Mouse (Mus musculus) left cerebral cortex, adult 2 months (tissue): ENCODE results near the gene Ftsj1. TPM values are rescaled to one million over a fixed set of nuclear protein-coding genes. Genes with fewer than 3 reads are reported as not detected.

ENCODE experiments used
- DNase-seq, 2 experiments: peaks; one replicate each; pipeline ENCODE4 v3.0.0; 2021 to 2022; ENCODE audit warnings: low spot score in 2 of 2, mixed read lengths in 1 of 2; ENCODE audit errors: extremely low spot score in 1 of 2
- H3K27ac ChIP-seq: fragments of 200-600 bp; 2 replicates; pipeline ENCODE4 v1.8.1; 2022
- H3K4me3 ChIP-seq: fragments of 200-600 bp; 2 replicates; pipeline ENCODE4 v1.8.1; 2022
- CTCF ChIP-seq: fragments of 200-600 bp; IDR thresholded peaks from 2 replicates; pipeline ENCODE4 v1.8.1; 2022; ENCODE audit warnings: antibody characterized with exemption, mild to moderate bottlenecking, moderate library complexity
- intact Hi-C: fragments of 180-260 bp; cut with DNase I; formaldehyde crosslinking; loops from one replicate; pipeline ENCODE4 v1.15.1; 2025
- total RNA-seq, 2 experiments: library from RNA; stranded (reverse); gene quantifications; 2 replicates each; pipeline ENCODE4 v1.2.3; 2021

The Ftsj1 gene
- total RNA-seq, 2 experiments from 2014 or later, result 23.8 to 24.3 TPM

DNA sequence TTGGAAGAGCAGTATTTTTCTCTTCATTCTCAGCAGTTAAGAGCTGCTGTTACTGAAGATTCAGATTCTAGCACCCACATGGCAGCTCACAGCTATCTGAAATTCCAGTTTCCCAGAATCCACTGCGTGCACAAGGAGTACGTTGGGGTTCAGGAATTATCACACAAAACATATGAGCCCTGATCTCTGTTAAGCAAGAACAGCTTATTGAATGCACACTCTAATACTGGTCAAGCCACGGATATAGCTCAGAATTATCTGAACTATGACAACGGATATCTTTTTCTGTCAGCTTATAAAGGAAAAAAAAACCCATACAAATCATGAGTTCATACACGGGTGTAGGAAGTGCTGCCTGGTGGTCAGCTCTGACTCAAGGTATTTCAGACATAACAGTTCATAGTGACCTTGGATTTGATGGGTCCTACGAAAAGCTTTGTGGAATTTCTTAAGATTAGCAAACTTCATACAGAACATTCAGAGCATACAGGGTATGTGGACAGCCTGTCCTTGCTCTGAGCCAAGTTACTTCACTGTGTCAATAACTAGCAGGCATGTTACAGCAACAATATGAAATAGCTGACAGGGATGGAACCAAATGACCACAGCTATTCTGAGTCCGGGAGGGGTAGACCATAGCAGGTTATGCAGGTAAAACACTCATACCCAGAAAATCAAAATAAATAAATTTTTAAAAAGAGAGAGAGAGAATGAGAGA is 40.6 kb downstream of the Ftsj1 start:
- no peak for DNase-seq
- intact Hi-C loops, result no loop called here
- no peak overlapping the region for H3K27ac ChIP-seq

DNA sequence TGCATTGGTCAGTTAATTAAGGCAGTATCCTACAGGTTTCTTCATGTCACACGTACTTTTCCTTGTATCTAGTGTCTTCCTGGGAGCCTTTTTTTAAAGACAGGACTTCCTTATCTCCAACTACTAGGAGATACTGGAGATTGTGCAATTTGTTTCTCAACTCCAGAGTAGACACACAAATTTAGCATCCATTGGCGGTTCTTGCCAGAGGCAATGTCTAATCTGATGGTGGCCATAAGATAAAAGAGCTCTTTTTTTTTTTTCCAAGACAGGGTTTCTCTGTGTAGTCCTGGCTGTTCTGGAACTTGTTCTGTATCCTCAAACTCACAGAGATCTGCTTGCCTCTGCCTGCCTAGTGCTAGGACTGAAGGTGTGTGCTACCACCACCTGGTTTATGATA is 42.5 kb downstream of the Ftsj1 start:
- TF ChIP-seq CTCF, result no peak
- Histone ChIP-seq H3K27ac (no peak overlapping the region), H3K4me3 (no peak overlapping the region)
- intact Hi-C loops, result no loop called here
- no peak for DNase-seq

More for the DNA sequence above, 40.6 kb downstream of the Ftsj1 start:
- H3K4me3 ChIP-seq, result no peak overlapping the region
- no peak for TF ChIP-seq CTCF

- no peak for DNase-seq
- no peak for TF ChIP-seq CTCF
- intact Hi-C loops, result no loop called here
- Histone ChIP-seq H3K27ac (no peak overlapping the region), H3K4me3 (no peak overlapping the region)
Observed at GRCm38 (mm10) chrX:8207224-8207623, 45.0 kb downstream of the Ftsj1 start.

- no peak for DNase-seq
- H3K4me3 ChIP-seq, result peak overlapping the region; percentile 56
- H3K27ac ChIP-seq, result peak overlapping the region; percentile 92
- TF ChIP-seq CTCF, result no peak
- intact Hi-C loops, result no loop called here
Observed at GRCm38 (mm10) chrX:8206694-8207197, 45.5 kb downstream of the Ftsj1 start.

- DNase-seq, result peak; percentile 78 to 82
- intact Hi-C loops, result no loop called here
- Histone ChIP-seq H3K4me3 (peak within 1 kb of the TSS; percentile 56), H3K27ac (peak within 1 kb of the TSS; percentile 92)
- TF ChIP-seq CTCF, result no peak
Observed at GRCm38 (mm10) chrX:8206015-8206693, 46.1 kb downstream of the Ftsj1 start, which contains the start of gene Porcn. Gene Porcn (minus strand): TSS chrX:8206525.

- DNase-seq, result peak in 1 of 2 experiments; percentile 23
- intact Hi-C loops, result no loop called here
- Histone ChIP-seq H3K4me3 (peak overlapping the region; percentile 56), H3K27ac (peak overlapping the region; percentile 92)
- no peak for TF ChIP-seq CTCF
Observed at GRCm38 (mm10) chrX:8205551-8205950, 46.7 kb downstream of the Ftsj1 start.

GRCm38 (mm10) chrX:8205088-8205487 is 47.1 kb downstream of the Ftsj1 start:
- no peak for TF ChIP-seq CTCF
- Histone ChIP-seq H3K4me3 (peak overlapping the region; percentile 56; the same call in 1 of the 2 replicates), H3K27ac (peak overlapping the region; percentile 92)
- intact Hi-C loops, result no loop called here
- DNase-seq, result no peak

- DNase-seq, result no peak
- TF ChIP-seq CTCF, result no peak
- no peak overlapping the region for H3K27ac ChIP-seq
- H3K4me3 ChIP-seq, result no peak overlapping the region
- intact Hi-C loops, result loop anchor here (5.0 kb wide), 1 partner anchor 48 kb away; the partner anchor contains the start of gene Ftsj1
Observed at GRCm38 (mm10) chrX:8204076-8204475, 48.1 kb downstream of the Ftsj1 start.

DNA sequence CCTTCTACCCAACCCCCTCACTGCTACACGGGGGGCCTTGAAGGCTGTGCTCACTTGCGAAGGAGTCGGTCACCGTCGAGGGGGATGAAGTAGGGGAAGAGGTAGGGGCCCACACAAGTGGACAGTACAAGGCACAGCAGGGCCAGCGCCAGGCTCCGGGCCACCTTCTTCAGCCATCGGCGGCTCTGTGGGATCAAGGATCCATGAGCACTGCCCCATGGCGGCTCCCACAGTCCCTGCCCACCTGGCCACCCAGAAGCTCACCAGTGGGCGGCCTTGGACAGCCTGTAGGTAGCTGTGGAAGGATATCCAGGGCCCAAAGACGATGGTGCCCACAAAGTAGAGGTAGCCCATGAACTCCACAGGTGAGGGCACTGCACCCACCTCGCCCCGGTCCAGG is 49.1 kb downstream of the Ftsj1 start:
- no peak for DNase-seq
- TF ChIP-seq CTCF, result no peak
- H3K27ac ChIP-seq, result no peak overlapping the region
- intact Hi-C loops, result loop anchor here (5.0 kb wide), 1 partner anchor 49 kb away; the partner anchor contains the start of gene Ftsj1
- no peak overlapping the region for H3K4me3 ChIP-seq

- Histone ChIP-seq H3K27ac (peak within 1 kb of the TSS; percentile 85), H3K4me3 (peak within 1 kb of the TSS; percentile 61)
- intact Hi-C loops, result loop anchor here (2.0 kb wide), 1 partner anchor 25 kb away; no protein-coding TSS in a partner anchor
- TF ChIP-seq CTCF, result no peak
- DNase-seq, result peak; percentile 33 to 36
Observed at GRCm38 (mm10) chrX:8193419-8193723, 58.8 kb downstream of the Ftsj1 start, which contains the start of gene Ebp. Gene Ebp (minus strand): TSS chrX:8193512.

GRCm38 (mm10) chrX:8192640-8193418 is 59.4 kb downstream of the Ftsj1 start:
- Histone ChIP-seq H3K4me3 (peak overlapping the region; percentile 61), H3K27ac (peak overlapping the region; percentile 85)
- intact Hi-C loops, result loop anchor here (2.0 kb wide), 1 partner anchor 26 kb away; no protein-coding TSS in a partner anchor
- TF ChIP-seq CTCF, result no peak
- DNase-seq, result peak; percentile 70 to 78
